Mouse (Mus musculus): ENCODE measurements at regions not wholly inside any gene's neighbourhood (a gene's known extent, or its start where the extent isn't known, plus 50 kb on each side); places are given as distances from the start of the nearest gene placed in this dataset.
"Not testable (repeated sequence)": the region's sequence is repeated elsewhere in the genome, so short reads cannot be mapped to it uniquely, and the experiment has no call there.

GRCm38 (mm10) chr9:43514731-43515458, 204.2 kb downstream of the Trim29 start:
- DNase-seq (ENCODE audit: low spot score), result no peak

GRCm38 (mm10) chr9:43520931-43521330, 210.3 kb downstream of the Trim29 start:
- DNase-seq (ENCODE audit: low spot score), result no peak

- DNase-seq (ENCODE audit: low spot score), result no peak
These were observed 214.4 kb downstream of the Trim29 start for GRCm38 (mm10) chr9:43524947-43525565.

GRCm38 (mm10) chr9:43532187-43532586, 211.6 kb upstream of the Nectin1 start:
- no peak for DNase-seq (ENCODE audit: low spot score)

GRCm38 (mm10) chr9:43535967-43536366, 207.8 kb upstream of the Nectin1 start:
- DNase-seq (ENCODE audit: low spot score), result no peak

GRCm38 (mm10) chr9:43537121-43537520, 206.7 kb upstream of the Nectin1 start:
- no peak for DNase-seq (ENCODE audit: low spot score)

- no peak for DNase-seq (ENCODE audit: low spot score)
These were observed 203.7 kb upstream of the Nectin1 start for GRCm38 (mm10) chr9:43540131-43540530.

- no peak for DNase-seq (ENCODE audit: low spot score)
These were observed 202.6 kb upstream of the Nectin1 start for GRCm38 (mm10) chr9:43541234-43541633.

- DNase-seq (ENCODE audit: low spot score), result no peak
These were observed 201.6 kb upstream of the Nectin1 start for GRCm38 (mm10) chr9:43542077-43542654.

GRCm38 (mm10) chr9:43545081-43545565, 198.7 kb upstream of the Nectin1 start:
- DNase-seq (ENCODE audit: low spot score), result peak; percentile 87

GRCm38 (mm10) chr9:43548883-43549282, 194.9 kb upstream of the Nectin1 start:
- no peak for DNase-seq (ENCODE audit: low spot score)

- DNase-seq (ENCODE audit: low spot score), result no peak
These were observed 194.5 kb upstream of the Nectin1 start for GRCm38 (mm10) chr9:43549293-43549692.

- DNase-seq (ENCODE audit: low spot score), result not testable (repeated sequence)
These were observed 191.0 kb upstream of the Nectin1 start for GRCm38 (mm10) chr9:43552758-43553157.

- DNase-seq (ENCODE audit: low spot score), result no peak
These were observed 181.8 kb upstream of the Nectin1 start for GRCm38 (mm10) chr9:43562016-43562415.

- DNase-seq (ENCODE audit: low spot score), result no peak
These were observed 179.4 kb upstream of the Nectin1 start for GRCm38 (mm10) chr9:43564239-43564906.

- no peak for DNase-seq (ENCODE audit: low spot score)
These were observed 174.9 kb upstream of the Nectin1 start for GRCm38 (mm10) chr9:43568851-43569250.

- no peak for DNase-seq (ENCODE audit: low spot score)
These were observed 172.7 kb upstream of the Nectin1 start for GRCm38 (mm10) chr9:43571086-43571485.

- no peak for DNase-seq (ENCODE audit: low spot score)
These were observed 168.1 kb upstream of the Nectin1 start for GRCm38 (mm10) chr9:43575659-43576058.

GRCm38 (mm10) chr9:43580653-43581052, 163.1 kb upstream of the Nectin1 start:
- no peak for DNase-seq (ENCODE audit: low spot score)

GRCm38 (mm10) chr9:43585616-43586015, 158.2 kb upstream of the Nectin1 start:
- DNase-seq (ENCODE audit: low spot score), result no peak

- no peak for DNase-seq (ENCODE audit: low spot score)
These were observed 150.5 kb upstream of the Nectin1 start for GRCm38 (mm10) chr9:43593236-43593635.

GRCm38 (mm10) chr9:43594814-43595213, 149.0 kb upstream of the Nectin1 start:
- DNase-seq (ENCODE audit: low spot score), result no peak

Data from thymus, postnatal 0 days (tissue).